Mouse (Mus musculus): ENCODE results near the gene Hemgn. TPM values are rescaled to one million over a fixed set of nuclear protein-coding genes. Genes with fewer than 3 reads are reported as not detected.

Gene Hemgn
- polyA plus RNA-seq, 1 experiment from 2014 or later: 0.21 TPM

DNA sequence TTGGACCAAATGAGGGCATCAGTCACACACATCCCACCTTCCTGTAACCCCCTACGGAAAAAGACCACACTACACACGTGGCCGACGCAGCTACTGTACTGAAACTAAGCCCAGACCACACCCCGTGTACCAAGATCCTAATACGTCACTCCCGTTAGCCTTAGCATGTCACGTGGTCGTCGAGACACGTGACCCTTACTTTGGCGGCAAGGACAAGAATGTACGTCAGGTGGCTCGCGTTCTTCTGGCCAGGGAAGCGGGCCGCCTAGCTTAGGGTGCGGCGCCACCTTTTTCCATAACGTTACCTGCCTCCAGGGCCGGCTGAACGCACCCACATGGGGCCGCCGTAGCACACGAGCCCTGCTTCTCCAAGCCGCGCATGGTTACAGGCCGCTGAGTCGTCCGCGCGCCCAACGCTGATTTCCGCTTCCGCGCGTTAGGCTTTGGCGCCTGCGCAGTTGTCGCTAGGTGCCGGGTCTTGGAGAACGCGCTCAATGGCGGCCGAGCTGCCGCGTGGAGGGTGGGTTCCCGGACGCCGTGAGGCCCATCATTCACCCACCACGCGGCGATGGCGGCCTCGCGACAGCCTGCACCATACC is 24.2 kb downstream of the Hemgn start, which contains the start of gene Trmo:
Trmo (minus strand) TSS at position 425 of the 599 bp plus-strand sequence.
- Histone ChIP-seq H3K4me2 (replicated peaks; ENCODE audit: low read depth) (peak within 1 kb of the TSS; percentile 80), H3K4me1 (replicated peaks; ENCODE audit: control insufficient read depth, insufficient read depth, low read length) (no peaks in the 10 kb centered on the region), H3K27me3 (replicated peaks; ENCODE audit: control insufficient read depth, insufficient read depth, low read length) (no peaks in the 10 kb centered on the region), H3K36me3 (ENCODE audit: control insufficient read depth, insufficient read depth) (peaks cover 10% of the 10 kb centered on the region; the same call in 1 of the 2 replicates), H3K9ac (ENCODE audit: low read depth, low read length) (peak within 1 kb of the TSS; percentile 80), H3K27ac (ENCODE audit: low read depth, low read length) (peak within 1 kb of the TSS; percentile 83), H3K9me3 (ENCODE audit: control insufficient read depth) (no peaks in the 10 kb centered on the region), H3K4me3 (ENCODE audit: low read depth, low read length) (peak within 1 kb of the TSS; percentile 76)
- ATAC-seq: peak; percentile 93
- under 1% methylated on average over 56 of the region's 56 CpGs for WGBS
- TF ChIP-seq CTCF (IDR thresholded peaks at IDR 0.05; ENCODE audit: low read depth): peak; percentile 23; the same call in 1 of the 2 replicates

DNA sequence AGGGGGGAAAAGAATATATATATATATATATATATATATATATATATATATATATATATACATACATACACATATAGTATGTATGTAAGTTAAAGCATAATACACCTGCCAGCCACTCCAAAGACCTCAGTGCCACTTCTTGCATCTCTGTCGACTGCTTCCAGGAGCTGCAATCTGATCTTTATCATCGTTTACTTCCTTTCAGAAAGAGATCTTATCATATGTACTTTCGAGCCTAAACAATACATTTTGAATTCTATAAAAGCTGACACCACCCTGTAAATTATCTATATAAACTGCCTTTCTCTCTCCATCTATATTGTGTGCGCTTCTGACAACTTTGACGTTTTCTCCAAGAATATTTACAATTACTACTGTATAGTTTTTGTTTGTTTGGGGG is 24.8 kb downstream of the Hemgn start:
- H3K27ac ChIP-seq (ENCODE audit: low read depth, low read length): 0 out of 2 replicates have a peak overlapping the region, but pooled peaks have one; percentile 83
- no peaks in the 10 kb centered on the region for H3K4me1 ChIP-seq (replicated peaks; ENCODE audit: control insufficient read depth, insufficient read depth, low read length)
- H3K9ac ChIP-seq (ENCODE audit: low read depth, low read length): peak overlapping the region; percentile 80
- peaks cover 11% of the 10 kb centered on the region; the same call in 1 of the 2 replicates for H3K36me3 ChIP-seq (ENCODE audit: control insufficient read depth, insufficient read depth)
- no peak for TF ChIP-seq CTCF (IDR thresholded peaks at IDR 0.05; ENCODE audit: low read depth)
- H3K9me3 ChIP-seq (ENCODE audit: control insufficient read depth): no peaks in the 10 kb centered on the region
- H3K4me2 ChIP-seq (replicated peaks; ENCODE audit: low read depth): peak overlapping the region; percentile 80
- ATAC-seq: no peak
- no peaks in the 10 kb centered on the region for H3K27me3 ChIP-seq (replicated peaks; ENCODE audit: control insufficient read depth, insufficient read depth, low read length)
- peak overlapping the region; percentile 76 for H3K4me3 ChIP-seq (ENCODE audit: low read depth, low read length)
- 10% methylated on average over 5 of the region's 5 CpGs for WGBS

DNA sequence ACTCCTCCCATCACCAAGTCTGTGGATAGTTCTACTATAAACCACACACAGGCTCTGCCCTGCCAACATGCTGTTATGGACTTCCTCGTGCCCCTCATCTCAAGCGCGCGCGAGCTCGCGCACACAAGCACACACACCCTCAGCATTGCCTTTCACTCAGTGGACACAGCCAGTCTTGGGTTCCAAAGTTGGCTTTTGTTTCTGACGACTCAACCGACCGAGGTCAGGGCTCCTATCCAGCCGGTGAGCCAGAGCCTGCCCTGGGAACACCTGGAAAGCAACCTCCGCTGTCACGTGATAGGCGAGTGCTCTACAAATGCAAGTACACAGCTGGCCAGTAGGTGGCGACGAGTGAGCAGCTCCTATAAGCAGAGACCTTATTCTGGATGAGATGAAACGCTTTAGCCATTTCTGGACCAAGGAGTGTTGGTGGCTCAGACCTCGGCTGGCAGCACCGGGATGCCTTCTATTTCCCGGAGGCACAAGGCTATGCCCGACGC is 38.4 kb downstream of the Hemgn start:
- H3K4me1 ChIP-seq (replicated peaks; ENCODE audit: control insufficient read depth, insufficient read depth, low read length): no peaks in the 10 kb centered on the region
- H3K36me3 ChIP-seq (ENCODE audit: control insufficient read depth, insufficient read depth): peaks cover 26% of the 10 kb centered on the region
- no peaks in the 10 kb centered on the region; the same call in 1 of the 2 replicates for H3K27me3 ChIP-seq (replicated peaks; ENCODE audit: control insufficient read depth, insufficient read depth, low read length)
- peak overlapping the region; percentile 37; the same call in 1 of the 2 replicates for H3K9ac ChIP-seq (ENCODE audit: low read depth, low read length)
- ATAC-seq: peak; percentile 57
- no peak overlapping the region for H3K27ac ChIP-seq (ENCODE audit: low read depth, low read length)
- H3K9me3 ChIP-seq (ENCODE audit: control insufficient read depth): no peaks in the 10 kb centered on the region
- H3K4me2 ChIP-seq (replicated peaks; ENCODE audit: low read depth): peak overlapping the region; percentile 73
- peak; percentile 94 for TF ChIP-seq CTCF (IDR thresholded peaks at IDR 0.05; ENCODE audit: low read depth)
- H3K4me3 ChIP-seq (ENCODE audit: low read depth, low read length): peak overlapping the region; percentile 31
- WGBS: 15% methylated on average over 22 of the region's 22 CpGs

DNA sequence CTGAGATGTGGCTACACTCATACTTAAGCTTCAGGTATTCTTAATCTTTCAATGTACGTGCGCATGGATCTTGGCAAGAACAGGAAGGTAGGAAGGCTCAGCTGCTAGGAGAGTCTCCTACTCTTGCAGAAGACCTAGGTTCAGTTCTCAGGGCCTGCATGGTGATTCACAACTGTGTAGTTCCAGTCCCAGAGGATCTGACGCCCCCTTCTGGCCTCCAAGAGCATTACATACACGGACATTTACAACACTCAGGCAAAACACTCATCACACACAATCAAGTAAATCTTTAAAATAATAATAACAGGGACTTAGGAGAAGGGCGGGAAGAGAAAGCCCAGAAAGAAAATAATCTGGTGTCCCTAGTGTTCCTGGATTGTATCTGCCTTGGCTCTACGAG is 38.9 kb downstream of the Hemgn start:
- no peaks in the 10 kb centered on the region for H3K9me3 ChIP-seq (ENCODE audit: control insufficient read depth)
- H3K4me2 ChIP-seq (replicated peaks; ENCODE audit: low read depth): peak overlapping the region; percentile 73
- no peaks in the 10 kb centered on the region; the same call in 1 of the 2 replicates for H3K27me3 ChIP-seq (replicated peaks; ENCODE audit: control insufficient read depth, insufficient read depth, low read length)
- H3K9ac ChIP-seq (ENCODE audit: low read depth, low read length): 0 out of 2 replicates have a peak overlapping the region, but pooled peaks have one; percentile 37
- H3K27ac ChIP-seq (ENCODE audit: low read depth, low read length): no peak overlapping the region
- H3K4me1 ChIP-seq (replicated peaks; ENCODE audit: control insufficient read depth, insufficient read depth, low read length): no peaks in the 10 kb centered on the region
- 57% methylated on average over 6 of the region's 6 CpGs for WGBS
- ATAC-seq: 0 out of 2 replicates have a peak, but pooled peaks have one; percentile 18
- H3K4me3 ChIP-seq (ENCODE audit: low read depth, low read length): peak overlapping the region; percentile 31
- H3K36me3 ChIP-seq (ENCODE audit: control insufficient read depth, insufficient read depth): peaks cover 22% of the 10 kb centered on the region
- TF ChIP-seq CTCF (IDR thresholded peaks at IDR 0.05; ENCODE audit: low read depth): peak; percentile 67

DNA sequence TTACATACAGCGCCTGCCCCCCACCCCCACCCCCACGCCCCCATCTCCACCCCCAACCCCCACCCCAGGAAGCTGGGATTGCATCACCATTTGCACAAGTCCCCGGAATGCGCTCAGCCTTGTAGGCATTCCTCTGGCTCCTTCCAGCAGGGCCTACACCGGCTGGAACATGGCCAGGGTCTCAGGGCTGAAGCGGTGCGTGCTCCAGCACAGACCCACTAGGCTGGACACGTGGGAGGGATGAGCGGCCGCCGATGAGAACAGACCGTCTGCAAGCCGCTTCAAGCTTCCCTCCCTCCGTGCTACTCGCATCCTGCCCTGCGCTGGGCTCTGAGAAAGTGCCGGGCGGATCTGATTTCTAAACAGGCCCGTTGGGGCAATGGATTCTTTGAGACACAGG is 42.3 kb downstream of the Hemgn start:
- ATAC-seq: peak; percentile 51
- WGBS: 16% methylated on average over 19 of the region's 19 CpGs
- no peak overlapping the region for H3K9ac ChIP-seq (ENCODE audit: low read depth, low read length)

DNA sequence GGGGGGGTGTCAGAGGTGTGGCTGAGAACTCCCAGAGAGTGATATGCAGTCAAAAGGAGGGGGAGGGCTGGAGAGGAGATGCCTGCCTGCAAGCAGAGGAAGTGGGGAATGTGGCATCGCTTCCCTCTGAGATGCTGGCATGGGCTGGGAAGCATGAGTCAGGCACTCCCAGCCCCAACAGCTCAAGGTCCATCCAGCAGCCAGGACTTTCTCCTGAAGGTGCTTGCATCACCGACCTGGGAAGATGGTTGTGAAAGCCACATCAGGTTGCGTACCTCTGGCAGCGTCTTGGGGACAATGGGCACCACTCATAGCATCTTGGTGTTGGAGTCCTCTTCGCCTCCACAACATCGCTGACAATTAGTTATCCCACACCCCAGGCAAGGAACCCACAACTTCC is 42.9 kb downstream of the Hemgn start:
- no peak overlapping the region for H3K9ac ChIP-seq (ENCODE audit: low read depth, low read length)
- no peaks in the 10 kb centered on the region for H3K36me3 ChIP-seq (ENCODE audit: control insufficient read depth, insufficient read depth)
- 35% methylated on average over 6 of the region's 6 CpGs for WGBS
- H3K27ac ChIP-seq (ENCODE audit: low read depth, low read length): no peak overlapping the region
- no peak overlapping the region for H3K4me3 ChIP-seq (ENCODE audit: low read depth, low read length)
- H3K4me2 ChIP-seq (replicated peaks; ENCODE audit: low read depth): no peak overlapping the region
- peak; percentile 70 for ATAC-seq
- H3K27me3 ChIP-seq (replicated peaks; ENCODE audit: control insufficient read depth, insufficient read depth, low read length): no peaks in the 10 kb centered on the region; the same call in 1 of the 2 replicates
- H3K9me3 ChIP-seq (ENCODE audit: control insufficient read depth): no peaks in the 10 kb centered on the region
- no peaks in the 10 kb centered on the region for H3K4me1 ChIP-seq (replicated peaks; ENCODE audit: control insufficient read depth, insufficient read depth, low read length)
- TF ChIP-seq CTCF (IDR thresholded peaks at IDR 0.05; ENCODE audit: low read depth): no peak

More for the DNA sequence above, 42.3 kb downstream of the Hemgn start:
- H3K27me3 ChIP-seq (replicated peaks; ENCODE audit: control insufficient read depth, insufficient read depth, low read length): no peaks in the 10 kb centered on the region; the same call in 1 of the 2 replicates
- no peak overlapping the region for H3K4me3 ChIP-seq (ENCODE audit: low read depth, low read length)
- no peaks in the 10 kb centered on the region for H3K36me3 ChIP-seq (ENCODE audit: control insufficient read depth, insufficient read depth)
- no peaks in the 10 kb centered on the region for H3K4me1 ChIP-seq (replicated peaks; ENCODE audit: control insufficient read depth, insufficient read depth, low read length)
- no peak overlapping the region for H3K27ac ChIP-seq (ENCODE audit: low read depth, low read length)
- H3K9me3 ChIP-seq (ENCODE audit: control insufficient read depth): no peaks in the 10 kb centered on the region
- no peak for TF ChIP-seq CTCF (IDR thresholded peaks at IDR 0.05; ENCODE audit: low read depth)
- H3K4me2 ChIP-seq (replicated peaks; ENCODE audit: low read depth): no peak overlapping the region; the same call in 1 of the 2 replicates
